Mouse (Mus musculus): ENCODE data around the gene Gm13290. TPM values are rescaled to one million over a fixed set of nuclear protein-coding genes. Genes with fewer than 3 reads are reported as not detected.
"Not testable (repeated sequence)": the region's sequence is repeated elsewhere in the genome, so short reads cannot be mapped to it uniquely, and the experiment has no call there.

The Gm13290 gene
- polyA plus RNA-seq, 1 experiment from 2014 or later, result 0.66 TPM

GRCm38 (mm10) chr4:88782335-88782734 is 8.7 kb downstream of the Gm13290 start:
- peak overlapping the region; percentile 45 for H3K4me2 ChIP-seq
- H3K9ac ChIP-seq (replicated peaks); ATAC-seq (ENCODE audit: insufficient number of reproducible peaks, insufficient read depth, low FRiP score, low TSS enrichment, low read depth); H3K27me3 ChIP-seq; H3K4me1 ChIP-seq (replicated peaks); H3K27ac ChIP-seq; H3K9me3 ChIP-seq; H3K36me3 ChIP-seq: not testable (repeated sequence)
- 2% methylated on average over 19 of the region's 31 CpGs for WGBS
- H3K4me3 ChIP-seq (replicated peaks), result peak overlapping the region; percentile 25; the same call in 1 of the 2 replicates

- not testable (repeated sequence) for H3K27me3 ChIP-seq; H3K4me1 ChIP-seq (replicated peaks); H3K4me2 ChIP-seq; ATAC-seq (ENCODE audit: insufficient number of reproducible peaks, insufficient read depth, low FRiP score, low TSS enrichment, low read depth); H3K9me3 ChIP-seq; H3K9ac ChIP-seq (replicated peaks); H3K27ac ChIP-seq; H3K36me3 ChIP-seq; H3K4me3 ChIP-seq (replicated peaks)
- no CpG with 5 or more reads among the region's 27 CpGs for WGBS
These were observed 11.8 kb downstream of the Gm13290 start, which contains the start of gene Gm13276 for GRCm38 (mm10) chr4:88785409-88785808. Gene Gm13276, plus strand, starts transcription at chr4:88785709.

GRCm38 (mm10) chr4:88788402-88788801 is 14.8 kb downstream of the Gm13290 start, which contains the start of gene Gm13277:
Gene Gm13277, plus strand, starts transcription at chr4:88788632.
- WGBS, result 0% methylated on average over 4 of the region's 28 CpGs
- H3K4me2 ChIP-seq; H3K27ac ChIP-seq; H3K27me3 ChIP-seq; H3K9me3 ChIP-seq; ATAC-seq (ENCODE audit: insufficient number of reproducible peaks, insufficient read depth, low FRiP score, low TSS enrichment, low read depth); H3K9ac ChIP-seq (replicated peaks); H3K4me1 ChIP-seq (replicated peaks); H3K4me3 ChIP-seq (replicated peaks); H3K36me3 ChIP-seq: not testable (repeated sequence)

- ATAC-seq (ENCODE audit: insufficient number of reproducible peaks, insufficient read depth, low FRiP score, low TSS enrichment, low read depth); H3K27ac ChIP-seq; H3K4me1 ChIP-seq (replicated peaks); H3K27me3 ChIP-seq; H3K4me2 ChIP-seq; H3K4me3 ChIP-seq (replicated peaks); H3K36me3 ChIP-seq; H3K9ac ChIP-seq (replicated peaks); H3K9me3 ChIP-seq: not testable (repeated sequence)
- no CpG with 5 or more reads among the region's 28 CpGs for WGBS
These were observed 17.6 kb downstream of the Gm13290 start, which contains the start of gene Gm13278 for GRCm38 (mm10) chr4:88791250-88791649. Gene Gm13278, plus strand, starts transcription at chr4:88791550.

GRCm38 (mm10) chr4:88793936-88794675 is 20.5 kb downstream of the Gm13290 start, which contains the start of gene Gm13275:
Gene Gm13275, plus strand, starts transcription at chr4:88794487.
- WGBS, result 0% methylated on average over 18 of the region's 52 CpGs
- H3K4me3 ChIP-seq (replicated peaks); H3K4me1 ChIP-seq (replicated peaks); H3K27ac ChIP-seq; H3K27me3 ChIP-seq; H3K36me3 ChIP-seq; H3K9me3 ChIP-seq; ATAC-seq (ENCODE audit: insufficient number of reproducible peaks, insufficient read depth, low FRiP score, low TSS enrichment, low read depth); H3K9ac ChIP-seq (replicated peaks); H3K4me2 ChIP-seq: not testable (repeated sequence)

GRCm38 (mm10) chr4:88797097-88797496 is 23.5 kb downstream of the Gm13290 start, which contains the start of gene Gm13279:
Gene Gm13279, plus strand, starts transcription at chr4:88797397.
- H3K4me2 ChIP-seq; H3K27me3 ChIP-seq; H3K4me1 ChIP-seq (replicated peaks); H3K9ac ChIP-seq (replicated peaks); ATAC-seq (ENCODE audit: insufficient number of reproducible peaks, insufficient read depth, low FRiP score, low TSS enrichment, low read depth); H3K4me3 ChIP-seq (replicated peaks); H3K36me3 ChIP-seq; H3K27ac ChIP-seq; H3K9me3 ChIP-seq: not testable (repeated sequence)
- WGBS, result no CpG with 5 or more reads among the region's 28 CpGs

- not testable (repeated sequence) for ATAC-seq (ENCODE audit: insufficient number of reproducible peaks, insufficient read depth, low FRiP score, low TSS enrichment, low read depth); H3K27me3 ChIP-seq; H3K36me3 ChIP-seq; H3K27ac ChIP-seq; H3K9me3 ChIP-seq; H3K9ac ChIP-seq (replicated peaks); H3K4me1 ChIP-seq (replicated peaks); H3K4me3 ChIP-seq (replicated peaks); H3K4me2 ChIP-seq
- 11% methylated on average over 5 of the region's 7 CpGs for WGBS
These were observed 25.7 kb downstream of the Gm13290 start, which contains the start of gene Gm13285 for GRCm38 (mm10) chr4:88799365-88799764. Gene Gm13285, plus strand, starts transcription at chr4:88799665.

GRCm38 (mm10) chr4:88802954-88803353 is 29.3 kb downstream of the Gm13290 start, which contains the start of gene Gm13287:
Gene Gm13287, plus strand, starts transcription at chr4:88803254.
- H3K36me3 ChIP-seq; H3K27ac ChIP-seq; H3K9me3 ChIP-seq; H3K9ac ChIP-seq (replicated peaks); H3K4me3 ChIP-seq (replicated peaks); ATAC-seq (ENCODE audit: insufficient number of reproducible peaks, insufficient read depth, low FRiP score, low TSS enrichment, low read depth); H3K4me1 ChIP-seq (replicated peaks); H3K27me3 ChIP-seq: not testable (repeated sequence)
- peak within 1 kb of the TSS; percentile 19; the same call in 1 of the 2 replicates for H3K4me2 ChIP-seq
- no CpG with 5 or more reads among the region's 29 CpGs for WGBS

GRCm38 (mm10) chr4:88805231-88805630 is 31.6 kb downstream of the Gm13290 start, which contains the start of gene Gm13288:
Gene Gm13288, plus strand, starts transcription at chr4:88805531.
- ATAC-seq (ENCODE audit: insufficient number of reproducible peaks, insufficient read depth, low FRiP score, low TSS enrichment, low read depth); H3K27ac ChIP-seq; H3K27me3 ChIP-seq; H3K36me3 ChIP-seq; H3K9ac ChIP-seq (replicated peaks); H3K9me3 ChIP-seq; H3K4me1 ChIP-seq (replicated peaks): not testable (repeated sequence)
- no CpG with 5 or more reads among the region's 8 CpGs for WGBS
- 0 out of 2 replicates have a peak within 1 kb of the TSS, but pooled peaks have one; percentile 26 for H3K4me3 ChIP-seq (replicated peaks)
- peak within 1 kb of the TSS; percentile 36; the same call in 1 of the 2 replicates for H3K4me2 ChIP-seq

- H3K9ac ChIP-seq (replicated peaks); ATAC-seq (ENCODE audit: insufficient number of reproducible peaks, insufficient read depth, low FRiP score, low TSS enrichment, low read depth); H3K9me3 ChIP-seq; H3K27ac ChIP-seq; H3K4me1 ChIP-seq (replicated peaks); H3K36me3 ChIP-seq; H3K27me3 ChIP-seq: not testable (repeated sequence)
- Histone ChIP-seq H3K4me3 (replicated peaks) (0 out of 2 replicates have a peak overlapping the region, but pooled peaks have one; percentile 26), H3K4me2 (peak overlapping the region; percentile 36; the same call in 1 of the 2 replicates)
- WGBS, result 0% methylated on average over 8 of the region's 34 CpGs
These were observed 32.1 kb downstream of the Gm13290 start for GRCm38 (mm10) chr4:88805761-88806160.

GRCm38 (mm10) chr4:88815928-88816327 is 42.3 kb downstream of the Gm13290 start, which contains the start of gene Ifna7:
Gene Ifna7, plus strand, starts transcription at chr4:88816228.
- H3K4me2 ChIP-seq, result no peak within 1 kb of the TSS
- H3K27me3 ChIP-seq, result no peaks in the 10 kb centered on the region; the same call in 1 of the 2 replicates
- H3K4me3 ChIP-seq (replicated peaks), result no peak within 1 kb of the TSS
- no peak within 1 kb of the TSS for H3K9ac ChIP-seq (replicated peaks)
- 66% methylated on average over 3 of the region's 3 CpGs for WGBS
- ATAC-seq (ENCODE audit: insufficient number of reproducible peaks, insufficient read depth, low FRiP score, low TSS enrichment, low read depth), result no peak
- H3K9me3 ChIP-seq, result no peaks in the 10 kb centered on the region
- no peak within 1 kb of the TSS for H3K27ac ChIP-seq
- H3K4me1 ChIP-seq (replicated peaks), result no peaks in the 10 kb centered on the region
- no peaks in the 10 kb centered on the region for H3K36me3 ChIP-seq
